Mouse (Mus musculus) C2C12 (cell line): ENCODE data around the gene Samm50. TPM values are rescaled to one million over a fixed set of nuclear protein-coding genes. Genes with fewer than 3 reads are reported as not detected.

Source experiments
- H3K27me3 ChIP-seq: one replicate; pipeline ENCODE4 v1.6.1; 2011; ENCODE audit not compliant: control insufficient read depth, insufficient read depth, insufficient read length
- H3K36me3 ChIP-seq: one replicate; pipeline ENCODE4 v1.6.1; 2011; ENCODE audit not compliant: control insufficient read depth, insufficient read depth
- H3K4me3 ChIP-seq: one replicate; pipeline ENCODE4 v1.5.1; 2011; ENCODE audit warnings: mild to moderate bottlenecking, control low read depth; ENCODE audit not compliant: poor library complexity, insufficient read depth, severe bottlenecking
- H3K79me2 ChIP-seq: one replicate; pipeline ENCODE4 v1.6.1; 2011; ENCODE audit not compliant: control insufficient read depth, insufficient read depth
- H3K79me3 ChIP-seq: one replicate; pipeline ENCODE4 v1.6.1; 2011; ENCODE audit warnings: low read depth, control low read depth
- H3ac ChIP-seq: one replicate; pipeline ENCODE3; 2011; ENCODE audit warnings: low read depth; ENCODE audit not compliant: control insufficient read depth, insufficient read length
- CEBPB ChIP-seq: IDR thresholded peaks from one replicate; pipeline ENCODE4 v1.6.1; 2011; ENCODE audit warnings: low read depth, mild to moderate bottlenecking, control low read depth, moderate library complexity
- CTCF ChIP-seq: IDR thresholded peaks from one replicate; pipeline ENCODE4 v1.5.1; 2011; ENCODE audit not compliant: control insufficient read depth, insufficient read depth, insufficient read length
- FOSL1 ChIP-seq: IDR thresholded peaks from one replicate; pipeline ENCODE4 v1.8.0; 2011; ENCODE audit warnings: mild to moderate bottlenecking, low read length; ENCODE audit not compliant: poor library complexity, insufficient read depth, severe bottlenecking
- MAX ChIP-seq: IDR thresholded peaks from one replicate; pipeline ENCODE4 v1.6.1; 2011; ENCODE audit warnings: mild to moderate bottlenecking, control low read depth
- MYOD1 ChIP-seq: IDR thresholded peaks from one replicate; pipeline ENCODE4 v1.6.1; 2011; ENCODE audit warnings: low read depth; ENCODE audit not compliant: control insufficient read depth, insufficient read length
- MYOG ChIP-seq: IDR thresholded peaks from one replicate; pipeline ENCODE4 v1.6.1; 2011; ENCODE audit not compliant: control insufficient read depth, insufficient read length; ENCODE audit errors: extremely low read depth
- USF1 ChIP-seq: IDR thresholded peaks from one replicate; pipeline ENCODE4 v1.6.1; 2011; ENCODE audit warnings: low read depth, mild to moderate bottlenecking, control low read depth, moderate library complexity
- microRNA-seq: library from miRNA; unstranded; fragments of <30 nt; microRNA quantifications from one replicate; pipeline ENCODE4, GENCODE M21; 2019; ENCODE audit warnings: borderline microRNAs expressed
- polyA plus RNA-seq: library from polyadenylated mRNA; unstranded; fragments of >200 nt; fragmentation: generic; extraction: Trizol; gene quantifications from one replicate; pipeline ENCODE4 v1.2.1, GENCODE M21; 2012; ENCODE audit warnings: missing spikeins

The Samm50 gene
- polyA plus RNA-seq, 1 experiment: 123 TPM

DNA sequence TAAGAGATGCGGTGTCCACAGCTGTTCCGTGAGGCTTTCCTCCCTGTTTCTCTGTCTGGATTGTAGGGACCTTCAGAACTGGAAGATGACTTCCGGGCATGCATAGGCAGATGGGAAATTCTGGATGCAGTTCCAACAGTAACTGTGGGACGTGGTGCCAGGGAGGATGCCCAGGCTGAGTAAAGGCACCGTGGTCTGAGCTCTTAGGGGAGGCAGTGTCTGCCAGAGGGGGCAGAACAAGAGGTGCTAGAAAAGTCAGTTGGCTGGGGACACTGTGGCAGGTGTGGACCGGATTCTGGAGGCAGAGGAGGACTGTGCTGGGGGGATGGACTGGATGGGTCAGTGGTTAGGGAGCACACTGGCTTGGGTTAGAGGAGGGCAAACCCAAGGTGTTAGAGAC, 70.6 kb downstream of the Samm50 start:
- TF ChIP-seq CTCF: no peak
- no peaks in the 10 kb centered on the region for H3K27me3 ChIP-seq
- H3K4me3 ChIP-seq: no peak overlapping the region
- H3ac ChIP-seq: no peak overlapping the region
- H3K79me3 ChIP-seq: peaks cover 76% of the 10 kb centered on the region
- H3K36me3 ChIP-seq: peaks cover 81% of the 10 kb centered on the region
- peaks cover 100% of the 10 kb centered on the region for H3K79me2 ChIP-seq

DNA sequence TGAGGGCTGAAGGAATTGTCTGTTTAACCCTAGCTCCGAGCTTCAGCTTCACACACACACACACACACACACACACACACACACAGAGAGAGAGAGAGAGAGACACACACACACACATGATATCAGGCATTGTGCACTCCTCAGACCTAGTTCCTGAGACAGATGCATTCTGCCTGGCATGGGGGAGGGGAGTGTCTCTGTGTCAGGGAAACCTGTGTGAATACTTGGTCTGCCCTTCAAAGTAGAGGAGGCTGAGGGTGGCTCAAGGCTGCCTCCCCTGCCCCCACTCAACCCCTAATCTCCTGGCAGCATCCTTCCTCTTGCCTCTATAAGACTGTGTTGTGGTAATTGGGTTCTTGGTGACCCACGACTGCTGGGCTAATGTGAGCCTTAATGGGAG, 71.5 kb downstream of the Samm50 start:
- H3ac ChIP-seq: no peak overlapping the region
- H3K4me3 ChIP-seq: no peak overlapping the region
- peaks cover 100% of the 10 kb centered on the region for H3K79me2 ChIP-seq
- H3K27me3 ChIP-seq: no peaks in the 10 kb centered on the region
- H3K36me3 ChIP-seq: peaks cover 82% of the 10 kb centered on the region
- H3K79me3 ChIP-seq: peaks cover 78% of the 10 kb centered on the region
- no peak for TF ChIP-seq USF1
- no peak for TF ChIP-seq CEBPB
- TF ChIP-seq MYOG: no peak
- TF ChIP-seq MAX: no peak

DNA sequence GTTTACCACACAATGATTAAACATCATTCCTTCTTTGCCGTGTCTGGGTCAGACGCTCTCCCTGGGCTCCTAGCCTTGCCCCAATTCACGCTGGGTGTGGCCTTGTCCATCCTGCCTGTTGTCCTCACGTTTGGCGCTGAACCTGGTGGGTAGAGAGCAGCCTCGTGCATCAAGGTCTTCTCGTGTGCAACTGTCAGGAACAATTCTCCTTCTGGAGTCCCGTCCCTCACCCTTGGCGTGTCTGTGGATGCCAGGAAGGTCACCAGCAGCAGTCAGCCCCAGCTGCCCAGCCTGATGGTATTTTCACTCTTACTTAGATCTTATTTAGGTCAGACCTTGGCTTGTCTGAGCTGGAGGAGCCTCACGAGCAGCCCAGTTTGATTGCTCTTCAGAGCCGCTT, 73.1 kb downstream of the Samm50 start:
- peaks cover 78% of the 10 kb centered on the region for H3K79me3 ChIP-seq
- H3K36me3 ChIP-seq: peaks cover 72% of the 10 kb centered on the region
- H3ac ChIP-seq: no peak overlapping the region
- no peak for TF ChIP-seq MYOD1
- no peak for TF ChIP-seq FOSL1
- no peak for TF ChIP-seq MYOG
- no peak for TF ChIP-seq MAX
- TF ChIP-seq USF1: no peak
- no peak for TF ChIP-seq CEBPB
- TF ChIP-seq CTCF: no peak
- no peak overlapping the region for H3K4me3 ChIP-seq
- H3K27me3 ChIP-seq: no peaks in the 10 kb centered on the region
- peaks cover 100% of the 10 kb centered on the region for H3K79me2 ChIP-seq

DNA sequence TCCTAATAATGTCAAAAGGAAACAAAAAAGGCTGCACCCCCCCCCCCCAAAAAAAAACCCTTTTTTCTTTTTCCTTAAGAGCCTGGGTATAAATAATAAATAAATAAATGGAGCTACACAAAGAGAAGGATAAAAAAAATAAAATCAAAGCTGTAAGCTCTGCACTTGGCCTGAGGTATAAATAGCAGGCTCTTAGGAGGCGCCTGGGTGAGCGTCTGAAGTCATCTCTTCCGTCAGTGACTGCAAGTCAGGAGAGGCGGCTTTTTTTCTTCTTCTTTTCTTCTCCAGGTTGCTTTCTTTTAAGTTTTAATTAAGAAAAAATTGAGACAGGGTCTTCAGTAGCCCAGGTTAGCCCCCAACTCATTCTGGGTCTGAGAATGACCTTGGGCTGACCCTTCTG, 74.2 kb downstream of the Samm50 start:
- H3K36me3 ChIP-seq: peaks cover 74% of the 10 kb centered on the region
- no peak overlapping the region for H3K4me3 ChIP-seq
- peaks cover 77% of the 10 kb centered on the region for H3K79me3 ChIP-seq
- no peak overlapping the region for H3ac ChIP-seq
- TF ChIP-seq MYOD1 (no peak), CTCF (no peak), MYOG (no peak), USF1 (no peak), MAX (no peak), CEBPB (no peak), FOSL1 (no peak)
- H3K79me2 ChIP-seq: peaks cover 100% of the 10 kb centered on the region
- H3K27me3 ChIP-seq: no peaks in the 10 kb centered on the region

Small RNA genes lying within 50 kb of the gene (microRNA-seq; reads per million reads assigned to microRNA genes)
- not detected for gene Mir6392

Other genes starting within 250 kb of the Samm50 start
- gene Efcab6, start 126.9 kb upstream of the Samm50 start, polyA plus RNA-seq: not detected
- not detected for gene Sult4a1, start 86.5 kb upstream of the Samm50 start, polyA plus RNA-seq
- not detected for gene Pnpla5, start 69.1 kb upstream of the Samm50 start, polyA plus RNA-seq
- gene Pnpla3, start 24.4 kb upstream of the Samm50 start, polyA plus RNA-seq: not detected
- 103 TPM for gene Parvb, start 39.8 kb downstream of the Samm50 start, polyA plus RNA-seq
- gene Parvg, start 131.8 kb downstream of the Samm50 start, polyA plus RNA-seq: 0.09 TPM